Mouse (Mus musculus): Measurements from ENCODE around the gene Slc23a4.

Slc23a4 gene

GRCm38 (mm10) chr6:34955862-34956241, 32.4 kb downstream of the Slc23a4 start:
- DNase-seq (ENCODE audit: low spot score) = no peak

- DNase-seq (ENCODE audit: low spot score) = peak; percentile 19
These were observed 33.0 kb downstream of the Slc23a4 start for GRCm38 (mm10) chr6:34954926-34955861.

- no peak for DNase-seq (ENCODE audit: low spot score)
These were observed 36.1 kb downstream of the Slc23a4 start for GRCm38 (mm10) chr6:34951956-34952667.

GRCm38 (mm10) chr6:34951518-34951917, 36.7 kb downstream of the Slc23a4 start:
- no peak for DNase-seq (ENCODE audit: low spot score)

GRCm38 (mm10) chr6:34948461-34948860, 39.7 kb downstream of the Slc23a4 start:
- no peak for DNase-seq (ENCODE audit: low spot score)

- no peak for DNase-seq (ENCODE audit: low spot score)
These were observed 41.6 kb downstream of the Slc23a4 start for GRCm38 (mm10) chr6:34946486-34947079.

GRCm38 (mm10) chr6:34943499-34943898, 44.7 kb downstream of the Slc23a4 start:
- DNase-seq (ENCODE audit: low spot score) = no peak

- DNase-seq (ENCODE audit: low spot score) = no peak
These were observed 45.8 kb downstream of the Slc23a4 start for GRCm38 (mm10) chr6:34942446-34942845.

GRCm38 (mm10) chr6:34941496-34941895, 46.7 kb downstream of the Slc23a4 start:
- DNase-seq (ENCODE audit: low spot score) = no peak

- no peak for DNase-seq (ENCODE audit: low spot score)
These were observed 48.8 kb downstream of the Slc23a4 start for GRCm38 (mm10) chr6:34939451-34939850.

GRCm38 (mm10) chr6:34938929-34939325, 49.3 kb downstream of the Slc23a4 start:
- DNase-seq (ENCODE audit: low spot score) = no peak

GRCm38 (mm10) chr6:34938280-34938928, 49.8 kb downstream of the Slc23a4 start:
- no peak for DNase-seq (ENCODE audit: low spot score)

- no peak for DNase-seq (ENCODE audit: low spot score)
These were observed 51.5 kb downstream of the Slc23a4 start for GRCm38 (mm10) chr6:34936743-34937142.

- DNase-seq (ENCODE audit: low spot score) = no peak
These were observed 55.6 kb downstream of the Slc23a4 start for GRCm38 (mm10) chr6:34932633-34933032.

- DNase-seq (ENCODE audit: low spot score) = no peak
These were observed 60.6 kb downstream of the Slc23a4 start for GRCm38 (mm10) chr6:34927594-34927993.

- DNase-seq (ENCODE audit: low spot score) = peak; percentile 76
These were observed 61.0 kb downstream of the Slc23a4 start for GRCm38 (mm10) chr6:34927156-34927555.

GRCm38 (mm10) chr6:34921941-34922340, 66.3 kb downstream of the Slc23a4 start:
- peak; percentile 72 for DNase-seq (ENCODE audit: low spot score)

- no peak for DNase-seq (ENCODE audit: low spot score)
These were observed 67.6 kb downstream of the Slc23a4 start for GRCm38 (mm10) chr6:34920631-34921030.

- DNase-seq (ENCODE audit: low spot score) = no peak
These were observed 68.2 kb downstream of the Slc23a4 start, which contains the start of gene Stra8 for GRCm38 (mm10) chr6:34919956-34920355. TSS of gene Stra8 (plus strand) at chr6:34920163.

GRCm38 (mm10) chr6:34919146-34919545, 69.1 kb downstream of the Slc23a4 start:
- no peak for DNase-seq (ENCODE audit: low spot score)

GRCm38 (mm10) chr6:34914462-34914861, 73.7 kb downstream of the Slc23a4 start:
- no peak for DNase-seq (ENCODE audit: low spot score)

Data from lung, postnatal 25 days (tissue).